Mouse (Mus musculus) forebrain, embryonic 14.5 days (tissue): ENCODE measurements around the gene Neu1. TPM values are rescaled to one million over a fixed set of nuclear protein-coding genes. Genes with fewer than 3 reads are reported as not detected.
A peak's percentile ranks its signal among the peaks of the same experiment; 100 is the strongest.

Experiments
- ATAC-seq: fragments of 200-750 bp; cut with Nextera tagmentation; 2 replicates; pipeline ENCODE4 v1.8.0; 2017; ENCODE audit warnings: mild to moderate bottlenecking, moderate library complexity
- DNase-seq: peaks from one replicate; pipeline ENCODE4 v3.0.0-alpha.2; 2015; ENCODE audit warnings: low spot score
- H3K27ac ChIP-seq: fragments of 300-500 bp; sonication (generic); 2 replicates; pipeline ENCODE4 v1.5.1; 2014; ENCODE audit warnings: low read depth, mild to moderate bottlenecking, control low read depth, low read length, moderate library complexity
- H3K27me3 ChIP-seq: fragments of 300-500 bp; sonication (generic); replicated peaks from 2 replicates; pipeline ENCODE4 v1.6.1; 2014; ENCODE audit warnings: low read length, control low read depth, mixed read lengths; ENCODE audit not compliant: control insufficient read depth, insufficient read depth
- H3K36me3 ChIP-seq: fragments of 300-500 bp; sonication (generic); 2 replicates; pipeline ENCODE4 v1.6.1; 2014; ENCODE audit warnings: low read length, control low read depth; ENCODE audit not compliant: control insufficient read depth, insufficient read depth
- H3K4me1 ChIP-seq: fragments of 300-500 bp; sonication (generic); 2 replicates; pipeline ENCODE4 v1.6.1; 2014; ENCODE audit warnings: antibody characterized with exemption, low read length, control low read depth; ENCODE audit not compliant: control insufficient read depth, insufficient read depth
- H3K4me2 ChIP-seq: fragments of 300-500 bp; sonication (generic); 2 replicates; pipeline ENCODE4 v1.6.1; 2014; ENCODE audit warnings: mild to moderate bottlenecking, control low read depth, low read length
- H3K4me3 ChIP-seq: fragments of 300-500 bp; sonication (generic); 2 replicates; pipeline ENCODE4 v1.5.1; 2014; ENCODE audit warnings: low read depth, low read length, control low read depth
- H3K9ac ChIP-seq: fragments of 300-500 bp; sonication (generic); 2 replicates; pipeline ENCODE4 v1.6.1; 2014; ENCODE audit warnings: mild to moderate bottlenecking, low read length, control low read depth, moderate library complexity
- H3K9me3 ChIP-seq: fragments of 300-500 bp; sonication (generic); replicated peaks from 2 replicates; pipeline ENCODE4 v1.6.1; 2016; ENCODE audit warnings: low read length, control low read depth, mixed read lengths; ENCODE audit not compliant: control insufficient read depth
- WGBS: fragments of 180-500 bp; shearing (Covaris S2); extraction: QIAGEN DNeasy Blood & Tissue Kit; methylation state at CpG from one replicate; pipeline ENCODE4 v1.1.7; 2014; 5-methylcytosine and 5-hydroxymethylcytosine counted together
- polyA plus RNA-seq: library from polyadenylated mRNA; unstranded; fragments of >200 nt; fragmentation: Nextera tagmentation; extraction: Ambion mirVana; gene quantifications from 2 replicates; pipeline ENCODE4 v1.2.1, GENCODE M21; 2014

The Neu1 gene
- 16.2 and 20.0 TPM in 2 replicates for polyA plus RNA-seq

DNA sequence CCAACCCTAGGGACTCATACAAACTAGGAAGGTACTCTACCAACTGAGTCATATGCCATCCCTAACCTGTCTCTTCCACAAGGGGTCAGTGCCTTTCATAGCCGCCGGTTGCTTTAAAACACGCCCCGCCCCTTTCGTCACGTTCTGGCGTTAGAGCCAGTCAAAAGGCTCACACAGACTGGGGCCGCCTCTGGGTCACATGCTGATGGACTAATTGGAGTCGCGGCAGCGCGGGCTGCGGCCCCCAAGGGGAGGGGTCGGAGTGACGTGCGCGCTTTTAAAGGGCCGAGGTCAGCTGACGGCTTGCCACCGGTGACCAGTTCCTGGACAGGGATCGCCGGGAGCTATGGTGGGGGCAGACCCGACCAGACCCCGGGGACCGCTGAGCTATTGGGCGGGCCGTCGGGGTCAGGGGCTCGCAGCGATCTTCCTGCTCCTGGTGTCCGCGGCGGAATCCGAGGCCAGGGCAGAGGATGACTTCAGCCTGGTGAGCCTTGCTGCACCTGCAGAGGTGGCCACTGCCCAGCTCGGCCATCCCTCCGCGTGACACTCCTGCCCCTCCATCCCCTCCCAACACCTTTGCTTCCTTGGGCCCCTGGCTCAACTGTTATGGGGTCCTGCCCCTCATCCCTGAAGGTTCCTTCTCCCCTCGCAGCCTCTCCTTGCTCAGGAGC is at the start of gene Neu1:
TSS of gene Neu1 (plus strand) at position 193 of the 674 bp plus-strand sequence.
- Histone ChIP-seq H3K27me3 (no peaks in the 10 kb centered on the region), H3K9me3 (no peaks in the 10 kb centered on the region), H3K4me2 (peak within 1 kb of the TSS; percentile 97), H3K4me1 (peaks cover 7% of the 10 kb centered on the region; the same call in 1 of the 2 replicates), H3K27ac (0 out of 2 replicates have a peak within 1 kb of the TSS, but pooled peaks have one; percentile 30), H3K9ac (peak within 1 kb of the TSS; percentile 79), H3K36me3 (0 out of 2 replicates have a peak, but pooled peaks cover 6% of the 10 kb centered on the region), H3K4me3 (peak within 1 kb of the TSS; percentile 68)
- peak; percentile 98 for DNase-seq
- peak; percentile 97 for ATAC-seq
- under 1% methylated on average over 38 of the region's 38 CpGs for WGBS

DNA sequence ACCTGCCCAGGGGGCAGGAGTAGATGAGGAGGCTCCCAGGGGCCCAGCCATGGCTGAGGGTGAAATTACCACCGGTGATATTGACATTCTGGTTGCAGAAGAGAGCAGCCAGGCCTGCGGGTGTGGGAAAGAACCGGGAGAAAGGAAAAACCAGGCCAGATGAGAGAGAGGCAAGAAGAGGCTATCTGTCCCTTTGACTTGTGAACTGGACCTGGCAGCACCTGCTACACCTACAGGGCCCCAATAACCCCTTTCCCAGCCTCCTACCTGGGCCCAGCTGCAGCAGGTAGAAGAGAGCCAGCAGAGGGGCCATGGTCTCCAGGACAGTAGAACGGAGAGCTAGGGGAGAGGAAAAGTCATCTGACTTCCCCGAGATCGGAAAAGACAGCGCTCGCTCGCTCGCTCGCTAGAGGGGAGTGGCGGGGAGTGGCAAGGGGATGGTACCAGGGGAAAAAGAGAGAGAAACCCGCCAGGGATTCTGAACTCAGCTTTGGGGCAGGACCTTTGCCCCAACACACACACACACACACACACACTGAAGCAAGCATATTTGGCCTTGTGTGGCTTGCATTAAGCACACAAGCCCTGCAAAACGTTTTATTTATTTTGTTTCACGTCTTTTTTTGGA is 49.3 kb upstream of the Neu1 start, which contains the start of gene Gm20547:
TSS of gene Gm20547 (minus strand) at position 360 of the 628 bp plus-strand sequence.
- DNase-seq, result no peak
- H3K27ac ChIP-seq, result no peak within 1 kb of the TSS
- no peak within 1 kb of the TSS for H3K4me3 ChIP-seq
- 6% methylated on average over 15 of the region's 15 CpGs for WGBS
- H3K9me3 ChIP-seq, result no peaks in the 10 kb centered on the region
- no peak within 1 kb of the TSS for H3K4me2 ChIP-seq
- no peaks in the 10 kb centered on the region for H3K4me1 ChIP-seq
- H3K27me3 ChIP-seq, result 0 out of 2 replicates have a peak, but pooled peaks cover 3% of the 10 kb centered on the region
- no peaks in the 10 kb centered on the region for H3K36me3 ChIP-seq
- H3K9ac ChIP-seq, result 0 out of 2 replicates have a peak within 1 kb of the TSS, but pooled peaks have one; percentile 25
- no peak for ATAC-seq

- ATAC-seq (no peak), DNase-seq (no peak)
- no peaks in the 10 kb centered on the region for H3K4me1 ChIP-seq
- no peaks in the 10 kb centered on the region for H3K36me3 ChIP-seq
- no peak overlapping the region for H3K9ac ChIP-seq
- no peak overlapping the region for H3K4me2 ChIP-seq
- H3K4me3 ChIP-seq, result no peak overlapping the region
- H3K9me3 ChIP-seq, result no peaks in the 10 kb centered on the region
- 59% methylated on average over 3 of the region's 3 CpGs for WGBS
- H3K27ac ChIP-seq, result no peak overlapping the region
- 0 out of 2 replicates have a peak, but pooled peaks cover 3% of the 10 kb centered on the region for H3K27me3 ChIP-seq
Measured at GRCm38 (mm10) chr17:34883332-34883731, 47.7 kb upstream of the Neu1 start.

- Histone ChIP-seq H3K9me3 (no peaks in the 10 kb centered on the region), H3K4me3 (no peak overlapping the region), H3K27ac (no peak overlapping the region), H3K4me2 (no peak overlapping the region), H3K36me3 (no peaks in the 10 kb centered on the region), H3K27me3 (0 out of 2 replicates have a peak, but pooled peaks cover 3% of the 10 kb centered on the region), H3K9ac (no peak overlapping the region), H3K4me1 (no peaks in the 10 kb centered on the region)
- WGBS, result 85% methylated on average over 6 of the region's 6 CpGs
- no peak for ATAC-seq
- no peak for DNase-seq
Measured at GRCm38 (mm10) chr17:34884704-34885103, 46.3 kb upstream of the Neu1 start.

- WGBS, result 88% methylated on average over 3 of the region's 3 CpGs
- Histone ChIP-seq H3K9me3 (no peaks in the 10 kb centered on the region), H3K36me3 (no peaks in the 10 kb centered on the region), H3K4me2 (no peak overlapping the region), H3K27me3 (0 out of 2 replicates have a peak, but pooled peaks cover 3% of the 10 kb centered on the region), H3K4me1 (no peaks in the 10 kb centered on the region), H3K9ac (no peak overlapping the region), H3K27ac (no peak overlapping the region), H3K4me3 (no peak overlapping the region)
- ATAC-seq (no peak), DNase-seq (no peak)
Measured at GRCm38 (mm10) chr17:34885615-34886014, 45.4 kb upstream of the Neu1 start.

GRCm38 (mm10) chr17:34887942-34888341 is 43.1 kb upstream of the Neu1 start:
- DNase-seq (no peak), ATAC-seq (no peak)
- Histone ChIP-seq H3K27me3 (no peaks in the 10 kb centered on the region), H3K4me3 (no peak overlapping the region), H3K9me3 (no peaks in the 10 kb centered on the region), H3K9ac (no peak overlapping the region), H3K36me3 (no peaks in the 10 kb centered on the region), H3K4me2 (no peak overlapping the region), H3K27ac (no peak overlapping the region), H3K4me1 (no peaks in the 10 kb centered on the region)
- 86% methylated on average over 5 of the region's 5 CpGs for WGBS

DNA sequence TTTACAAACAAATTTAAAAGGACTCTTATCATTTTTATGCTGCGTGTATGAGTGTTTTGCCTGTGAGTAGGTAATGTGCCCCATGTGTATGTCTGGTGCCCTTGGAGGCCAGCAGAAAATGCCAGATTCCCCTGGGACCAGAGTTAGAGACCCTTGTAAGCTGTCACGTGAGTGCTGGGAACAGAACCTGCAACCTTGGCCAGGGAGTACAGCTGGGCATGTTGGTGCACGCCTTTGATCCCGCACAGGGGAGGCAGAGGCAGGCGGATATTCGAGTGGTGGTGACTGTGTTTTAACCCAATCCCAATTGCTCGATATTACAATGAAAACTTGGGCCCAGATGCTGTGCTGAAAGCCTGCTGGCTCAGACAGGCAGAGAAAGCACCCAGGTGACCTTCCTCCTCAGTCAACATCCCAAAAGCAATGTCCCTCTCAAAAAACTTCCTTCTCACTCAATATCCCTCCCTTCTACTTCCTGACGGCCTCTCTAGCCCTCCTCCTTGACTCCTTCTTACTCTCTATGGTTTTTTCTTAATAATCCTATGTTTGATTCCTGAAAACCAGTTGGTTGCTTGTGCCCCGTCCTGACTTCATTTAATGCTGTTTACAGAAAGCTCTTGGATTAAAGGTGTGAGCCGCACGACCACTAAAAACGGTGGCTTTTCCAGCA is 40.8 kb upstream of the Neu1 start:
- DNase-seq, result no peak

DNA sequence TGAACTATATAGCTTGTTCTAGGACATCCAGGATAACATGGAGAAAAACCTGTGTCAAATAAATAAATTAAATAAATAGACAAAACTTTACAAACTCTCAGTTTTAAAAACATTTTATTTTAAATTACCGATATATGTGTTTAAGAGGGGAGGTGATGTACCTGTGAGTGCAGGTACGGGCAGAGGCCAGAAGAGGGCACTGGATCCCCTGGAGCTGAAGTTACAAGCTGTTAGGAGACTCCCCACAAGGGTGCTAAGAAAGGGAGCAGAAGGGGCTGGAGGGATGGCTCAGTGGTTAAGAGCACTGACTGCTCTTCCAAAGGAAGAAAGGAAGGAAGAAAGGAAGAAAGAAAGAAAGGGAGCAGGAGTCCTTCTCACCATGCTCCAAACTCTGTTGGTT is 39.7 kb upstream of the Neu1 start:
- Histone ChIP-seq H3K4me2 (no peak overlapping the region), H3K27me3 (no peaks in the 10 kb centered on the region), H3K9me3 (no peaks in the 10 kb centered on the region), H3K36me3 (peaks cover 7% of the 10 kb centered on the region), H3K4me3 (no peak overlapping the region), H3K9ac (no peak overlapping the region), H3K27ac (no peak overlapping the region), H3K4me1 (peaks cover 14% of the 10 kb centered on the region)
- ATAC-seq (no peak), DNase-seq (no peak)
- 96% methylated on average over 2 of the region's 2 CpGs for WGBS

More for the DNA sequence above, 40.8 kb upstream of the Neu1 start:
- WGBS, result 84% methylated on average over 12 of the region's 12 CpGs
- Histone ChIP-seq H3K27ac (no peak overlapping the region), H3K4me1 (peaks cover 4% of the 10 kb centered on the region; the same call in 1 of the 2 replicates), H3K27me3 (no peaks in the 10 kb centered on the region), H3K4me3 (no peak overlapping the region), H3K36me3 (no peaks in the 10 kb centered on the region), H3K9ac (no peak overlapping the region), H3K4me2 (no peak overlapping the region), H3K9me3 (no peaks in the 10 kb centered on the region)
- no peak for ATAC-seq
